Mouse (Mus musculus) megakaryocyte, embryonic 14.5 days (primary cell): Measurements from ENCODE around the gene Plekho2.

Source experiments
- FLI1 ChIP-seq: IDR thresholded peaks from 2 replicates; pipeline ENCODE4 v1.6.1; 2012; ENCODE audit warnings: low read length, inconsistent platforms, mixed read lengths
- GATA1 ChIP-seq: IDR thresholded peaks from 3 replicates; pipeline ENCODE4 v1.6.1; 2012; ENCODE audit warnings: mixed read lengths, low read length, inconsistent platforms, borderline replicate concordance

GRCm38 (mm10) chr9:65549139-65549538, 30.7 kb downstream of the Plekho2 start:
- TF ChIP-seq GATA1 (no peak), FLI1 (no peak)
